Mouse (Mus musculus) gastrocnemius, postnatal 36 days (tissue): ENCODE results near the gene Ccm2. TPM values are rescaled to one million over a fixed set of nuclear protein-coding genes. Genes with fewer than 3 reads are reported as not detected.
A peak's percentile ranks its signal among the peaks of the same experiment; 100 is the strongest.
"Not testable (repeated sequence)": the region's sequence is repeated elsewhere in the genome, so short reads cannot be mapped to it uniquely, and the experiment has no call there.

ENCODE experiments used
- DNase-seq, 2 experiments: peaks; one replicate each; pipeline ENCODE4 v3.0.0; 2022
- intact Hi-C: fragments of 180-260 bp; cut with DNase I; formaldehyde crosslinking; loops from one replicate; pipeline ENCODE4 v1.15.1; 2025
- long read RNA-seq, 2 experiments: library from polyadenylated mRNA; stranded (forward); transcript quantifications; one replicate each; pipeline ENCODE4 v2.0.0; 2021
- total RNA-seq, 2 experiments: library from RNA; stranded (reverse); gene quantifications; 2 replicates each; pipeline ENCODE4 v1.2.3; 2021

The Ccm2 gene
- 10 to 100 TPM; 24.4 to 26.6 TPM for total RNA-seq
- long read RNA-seq, experiment 1, transcript Ccm2-201 (10 exons, 1,858 nt) = major isoform, 24 of 36 reads
- long read RNA-seq, experiment 1, partial matches to known transcripts = 4 of 36 reads
- long read RNA-seq, experiment 1, other reads (novel, unspliced or antisense) = 8 of 36 reads
- long read RNA-seq, experiment 2, transcript Ccm2-201 (10 exons, 1,858 nt) = major isoform, 21 of 40 reads
- long read RNA-seq, experiment 2, partial matches to known transcripts = 4 of 40 reads
- long read RNA-seq, experiment 2, other reads (novel, unspliced or antisense) = 15 of 40 reads

DNA sequence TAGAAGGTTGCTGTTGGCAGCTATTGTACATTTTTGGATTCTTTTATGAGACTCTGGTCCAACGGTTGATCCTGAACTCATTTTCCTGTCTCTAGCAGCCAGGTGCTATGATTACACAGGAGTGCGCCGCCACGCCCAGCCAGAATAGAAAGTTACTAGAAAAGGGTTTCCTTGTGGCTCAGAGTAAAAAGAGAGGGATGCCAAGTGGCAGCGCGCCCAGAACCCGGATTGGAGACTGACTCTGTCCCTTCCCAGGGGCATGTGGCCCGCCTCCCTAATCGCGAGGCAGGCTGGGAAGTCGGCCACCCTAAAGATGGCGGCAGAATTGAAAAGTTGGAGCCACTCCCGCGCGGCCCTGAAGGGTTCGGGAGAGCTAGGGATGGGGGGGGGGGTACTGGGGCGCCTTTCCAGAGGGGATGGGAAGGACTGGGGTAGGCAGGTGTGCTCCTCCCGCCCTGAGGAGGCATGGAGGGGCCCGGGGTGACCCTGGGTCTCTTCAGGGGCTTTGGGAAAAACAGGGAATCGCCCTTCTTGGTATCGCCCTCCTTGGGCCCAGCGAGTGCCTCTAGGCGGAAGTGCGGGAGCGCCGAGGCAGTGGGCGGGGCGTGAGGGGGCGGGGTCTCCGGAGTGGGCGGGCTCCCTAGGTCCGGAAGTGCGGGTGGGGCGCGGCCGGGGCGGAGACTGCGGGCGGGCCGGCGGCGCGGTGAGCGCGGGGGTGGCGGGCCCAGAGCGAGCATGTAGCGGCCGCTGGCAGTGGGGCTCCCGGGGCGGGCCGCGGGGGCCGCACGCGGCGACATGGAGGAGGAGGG lies at the start of gene Ccm2:
Ccm2 (plus strand) TSS at position 683 of the 809 bp plus-strand sequence.
- peak; percentile 98 for DNase-seq
- intact Hi-C loops = no loop called here

- intact Hi-C loops = no loop called here
- no peak for DNase-seq
Observed at GRCm38 (mm10) chr11:6497311-6497948, 49.3 kb upstream of the Ccm2 start.

DNA sequence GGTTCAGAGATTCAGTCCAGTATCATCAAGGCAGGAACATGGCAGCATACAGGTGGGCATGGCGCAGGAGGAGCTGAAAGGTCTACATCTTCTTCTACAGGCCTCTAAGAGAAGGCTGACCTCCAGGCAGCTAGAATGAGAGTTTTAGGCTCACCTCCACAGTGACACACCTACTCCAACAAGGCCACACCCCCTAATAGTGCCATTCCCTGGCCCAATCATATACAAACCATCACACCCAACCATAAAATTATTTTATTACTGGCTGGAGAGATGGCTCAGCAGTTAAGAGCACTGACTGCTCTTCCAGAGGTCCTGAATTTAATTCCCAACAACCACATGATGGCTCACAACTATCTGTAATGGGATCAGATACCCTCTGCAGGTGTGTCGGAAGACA lies 44.2 kb upstream of the Ccm2 start:
- intact Hi-C loops = no loop called here
- no peak for DNase-seq

DNA sequence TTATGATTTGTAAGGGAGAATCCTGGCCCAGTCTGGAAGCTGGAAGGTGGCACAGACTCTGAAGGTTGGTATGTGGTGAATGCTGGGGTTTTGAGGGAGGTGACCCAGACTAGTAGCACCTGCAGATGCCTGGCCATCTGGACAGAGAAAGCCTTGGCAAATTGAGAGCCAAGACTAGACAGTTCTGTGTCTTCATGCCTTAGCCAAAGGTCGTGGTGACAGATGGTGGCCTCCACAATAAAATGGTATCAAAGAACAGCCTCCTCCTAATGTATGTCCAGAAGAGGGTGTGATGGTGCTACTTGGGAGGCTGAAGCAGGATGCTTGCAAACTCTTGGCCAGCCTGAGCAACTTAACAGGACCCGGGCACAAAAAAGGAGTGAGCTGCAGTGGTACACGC lies 42.5 kb upstream of the Ccm2 start:
- intact Hi-C loops = no loop called here
- no peak for DNase-seq

- no peak for DNase-seq
- intact Hi-C loops = no loop called here
Observed at GRCm38 (mm10) chr11:6504689-6505088, 42.0 kb upstream of the Ccm2 start.

DNA sequence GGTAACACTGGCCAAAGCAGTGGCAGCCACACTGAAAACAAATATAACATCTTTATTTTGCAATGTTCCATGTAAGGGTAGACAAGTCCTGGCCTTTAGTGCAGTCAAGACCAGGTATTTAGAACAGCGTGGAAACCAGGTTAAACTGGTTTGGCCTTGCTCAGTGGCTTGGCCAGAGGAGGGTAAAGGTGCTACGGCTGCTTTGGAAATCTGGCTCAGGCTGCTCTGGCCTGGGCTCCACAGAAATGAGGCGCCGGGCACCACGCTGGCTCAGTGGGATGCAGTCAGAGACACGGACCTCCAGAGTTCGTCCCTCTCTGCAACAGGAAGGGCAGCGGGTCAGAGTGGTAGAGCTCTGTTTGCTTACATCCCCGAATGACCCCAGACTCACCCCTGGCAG lies 40.2 kb upstream of the Ccm2 start:
- intact Hi-C loops = no loop called here
- DNase-seq = no peak

DNA sequence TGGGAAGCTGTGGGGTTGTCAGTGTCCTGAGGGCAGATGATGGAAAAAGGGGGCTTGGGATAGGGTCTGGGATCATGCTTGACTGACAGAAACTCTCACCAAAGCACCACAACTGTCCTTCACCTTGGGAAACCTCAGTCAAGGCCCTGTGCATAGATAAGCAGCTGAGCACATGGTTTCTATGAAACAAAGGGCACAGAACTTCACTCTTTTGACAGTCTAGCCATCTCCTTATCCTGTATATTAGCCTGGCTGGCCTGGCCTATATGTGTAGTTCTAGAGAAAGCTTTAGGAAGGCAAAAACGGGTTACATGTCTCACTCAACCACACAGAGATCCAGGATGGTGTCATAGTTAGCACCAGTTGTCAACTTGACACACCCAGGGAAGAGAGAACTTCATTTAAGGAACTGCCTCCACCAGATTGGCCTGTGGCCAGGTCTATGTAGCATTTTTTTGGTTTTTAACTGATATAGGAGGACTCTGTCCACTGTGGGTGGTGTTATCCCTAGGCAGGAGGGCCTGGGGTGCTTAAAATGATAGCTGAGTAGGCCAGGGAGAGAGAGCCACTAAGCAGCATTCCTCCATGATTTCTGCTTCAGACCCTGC lies 38.3 kb upstream of the Ccm2 start:
- intact Hi-C loops = no loop called here
- DNase-seq = no peak

GRCm38 (mm10) chr11:6514837-6515236 lies 31.9 kb upstream of the Ccm2 start:
- intact Hi-C loops = no loop called here
- DNase-seq = peak in 1 of 2 experiments; percentile 31

- intact Hi-C loops = no loop called here
- no peak for DNase-seq
Observed at GRCm38 (mm10) chr11:6519491-6520033, 27.1 kb upstream of the Ccm2 start.

DNA sequence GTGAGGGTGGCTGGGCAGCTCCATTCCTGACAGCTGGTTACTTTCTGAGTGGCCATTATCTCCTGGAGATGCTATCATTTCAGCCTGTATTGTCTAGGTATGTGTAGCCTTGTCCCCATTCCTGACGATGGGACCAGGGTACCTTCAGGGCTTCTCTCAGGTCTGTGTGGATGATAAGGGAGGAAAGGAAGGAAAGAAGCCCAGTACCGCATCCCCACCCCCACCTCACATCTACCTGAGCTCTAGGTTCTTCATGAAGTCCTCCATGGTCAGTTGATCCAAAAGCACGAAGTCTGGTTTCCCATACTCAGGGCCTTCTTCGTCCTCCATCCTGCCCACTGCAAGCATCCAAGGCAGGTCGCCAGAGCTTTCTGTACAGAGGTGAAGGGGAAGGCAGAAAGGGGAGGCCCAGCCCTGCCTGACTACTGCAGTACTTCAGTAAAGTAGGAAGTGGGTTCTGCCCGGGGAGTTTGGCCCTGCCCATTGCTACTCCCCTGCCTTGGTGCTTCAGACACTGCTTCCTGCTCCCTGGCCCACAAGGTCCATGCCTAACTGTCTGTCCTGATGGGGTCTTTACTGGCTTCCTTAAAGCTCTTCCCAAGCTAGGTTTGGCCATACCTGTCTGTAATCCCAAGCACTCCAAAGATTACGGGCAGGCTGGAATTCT lies 26.0 kb upstream of the Ccm2 start, which contains the start of gene Myo1g:
Myo1g (minus strand) TSS at position 459 of the 667 bp plus-strand sequence.
- intact Hi-C loops = no loop called here
- no peak for DNase-seq

DNA sequence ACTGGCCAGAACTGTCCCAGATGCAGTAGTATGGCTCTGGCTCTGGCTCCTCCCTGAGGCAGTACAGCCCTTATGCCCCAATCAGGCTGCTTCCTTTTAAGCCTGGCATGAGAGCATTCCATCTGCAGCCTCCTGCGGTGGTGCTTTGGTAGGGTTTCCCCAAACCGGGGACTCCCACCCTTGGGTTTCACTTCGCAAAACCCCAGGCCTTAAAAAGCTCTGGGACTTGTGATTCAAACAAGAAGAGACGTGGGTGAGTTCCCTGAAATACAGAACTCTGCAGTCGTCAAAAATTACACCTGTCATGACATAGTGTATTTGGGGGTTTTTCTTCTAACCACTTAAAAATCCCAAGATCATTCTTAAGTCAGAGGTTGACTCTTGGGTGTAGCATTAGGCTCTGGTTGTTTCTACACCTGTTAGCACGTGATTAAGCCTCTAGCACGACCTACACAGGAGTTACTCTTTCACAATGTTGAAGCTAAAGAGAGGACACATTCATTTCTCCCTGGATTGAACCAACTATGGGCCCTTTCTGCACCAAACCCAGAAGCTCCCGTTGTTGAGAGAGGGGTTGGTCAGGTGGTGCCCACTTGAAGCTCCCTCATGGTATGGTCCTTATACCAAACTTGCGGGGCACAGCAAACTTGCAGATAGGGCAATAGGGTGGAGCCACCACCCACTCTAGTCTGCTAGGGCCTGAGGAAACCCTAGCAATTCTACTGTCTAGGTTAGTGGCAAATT lies 23.7 kb upstream of the Ccm2 start:
- intact Hi-C loops = no loop called here
- DNase-seq = no peak

- intact Hi-C loops = no loop called here
- no peak for DNase-seq
Observed at GRCm38 (mm10) chr11:6523662-6524088, 23.0 kb upstream of the Ccm2 start.

- intact Hi-C loops = no loop called here
- DNase-seq = no peak
Observed at GRCm38 (mm10) chr11:6524165-6524879, 22.4 kb upstream of the Ccm2 start.

DNA sequence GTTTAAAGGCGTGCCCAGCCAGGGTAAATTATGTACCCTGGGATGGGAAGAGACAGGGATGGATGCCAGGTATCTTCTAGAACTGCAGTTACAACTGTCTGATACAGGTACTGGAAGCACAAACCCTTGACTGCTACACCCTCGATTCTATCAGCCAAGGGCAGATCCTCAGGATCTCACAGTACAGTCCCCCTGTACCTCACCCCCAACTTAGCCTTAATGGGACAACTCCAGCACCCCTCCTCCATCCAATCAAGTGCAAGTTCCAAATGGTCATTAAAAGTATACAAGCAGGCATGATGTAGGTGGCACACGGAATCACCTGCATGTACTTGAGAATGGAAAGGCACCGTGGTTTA lies 21.8 kb upstream of the Ccm2 start:
- DNase-seq = no peak
- intact Hi-C loops = no loop called here

- intact Hi-C loops = no loop called here
- DNase-seq = no peak
Observed at GRCm38 (mm10) chr11:6525241-6525640, 21.4 kb upstream of the Ccm2 start.

- intact Hi-C loops = not testable (repeated sequence)
Observed at GRCm38 (mm10) chr11:6526526-6527255, 20.0 kb upstream of the Ccm2 start.

DNA sequence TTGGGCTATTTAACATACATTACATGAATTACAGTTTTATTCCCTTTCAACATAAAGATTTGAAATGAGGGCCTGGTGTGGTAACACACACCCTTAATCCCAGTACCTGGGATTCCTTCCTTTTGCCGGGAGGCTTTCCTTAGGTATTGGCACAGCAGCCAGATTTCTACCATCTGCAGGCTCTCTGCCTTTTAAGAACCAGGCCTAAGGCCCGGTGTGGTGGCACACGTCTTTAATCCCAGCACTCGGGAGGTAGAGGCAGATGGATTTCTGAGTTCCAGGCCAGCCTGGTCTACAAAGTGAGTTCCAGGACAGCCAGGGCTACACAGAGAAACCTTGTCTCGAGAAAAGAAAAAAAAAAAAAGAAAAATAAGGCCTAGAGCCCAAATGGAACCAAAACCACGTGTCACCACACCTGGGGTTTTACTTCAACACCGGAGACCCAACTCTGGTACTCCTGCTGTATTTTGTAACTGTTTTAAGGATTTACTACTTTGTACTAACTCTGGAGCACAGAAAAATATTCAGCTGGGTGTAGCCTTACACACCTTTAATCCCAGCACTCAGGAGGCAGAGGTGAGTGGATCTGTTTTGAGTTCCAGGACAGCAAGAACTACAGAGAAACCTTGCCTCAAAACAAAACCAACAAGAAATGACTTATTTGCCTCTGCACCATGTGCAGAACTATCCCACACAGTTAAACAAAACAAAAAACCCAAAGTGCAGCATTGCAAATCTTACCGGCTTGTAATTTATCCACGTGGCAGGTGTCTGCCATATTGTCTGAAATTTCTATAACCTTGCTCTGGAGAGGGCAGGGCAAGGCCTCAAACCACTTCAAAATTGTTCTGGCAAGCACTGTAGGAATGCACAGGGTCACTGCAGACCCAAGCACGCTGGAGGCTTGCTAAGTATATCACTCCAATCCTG lies 19.2 kb upstream of the Ccm2 start:
- DNase-seq = no peak
- intact Hi-C loops = no loop called here

More at GRCm38 (mm10) chr11:6526526-6527255, 20.0 kb upstream of the Ccm2 start:
- DNase-seq = not testable (repeated sequence)
